Mouse (Mus musculus) thymus, adult 2 months (tissue): ENCODE results near the gene Eid2.

Experiments used
- CTCF ChIP-seq: fragments of 200-500 bp; IDR thresholded peaks from 2 replicates; pipeline ENCODE4 v1.5.1; 2012; ENCODE audit warnings: mild to moderate bottlenecking, control low read depth, low read length, moderate library complexity, borderline replicate concordance; ENCODE audit not compliant: control insufficient read depth, poor library complexity, insufficient read depth; ENCODE audit errors: extremely low read depth
- POLR2A ChIP-seq: fragments of 200-500 bp; IDR thresholded peaks from 2 replicates; pipeline ENCODE4 v1.6.1; 2012; ENCODE audit warnings: mild to moderate bottlenecking, low read length, control low read depth, moderate library complexity; ENCODE audit not compliant: control insufficient read depth, poor library complexity, insufficient read depth; ENCODE audit errors: extremely low read depth

- no peak for TF ChIP-seq CTCF
- TF ChIP-seq POLR2A: no peak
Measured at GRCm38 (mm10) chr7:28265391-28265790, 2.3 kb upstream of the Eid2 start.
